Mouse (Mus musculus) hindbrain, embryonic 12.5 days (tissue): ENCODE results near the gene Vamp1. TPM values are rescaled to one million over a fixed set of nuclear protein-coding genes. Genes with fewer than 3 reads are reported as not detected.

Experiments
- ATAC-seq: fragments of 200-750 bp; cut with Nextera tagmentation; 2 replicates; pipeline ENCODE4 v1.8.0; 2017; ENCODE audit warnings: moderate TSS enrichment; ENCODE audit not compliant: low FRiP score
- H3K27ac ChIP-seq: fragments of 300-500 bp; sonication (generic); 2 replicates; pipeline ENCODE4 v1.5.1; 2016; ENCODE audit warnings: mild to moderate bottlenecking
- H3K27me3 ChIP-seq: fragments of 300-500 bp; sonication (generic); 2 replicates; pipeline ENCODE4 v1.6.1; 2016; ENCODE audit warnings: mild to moderate bottlenecking
- H3K36me3 ChIP-seq: fragments of 300-500 bp; sonication (generic); 2 replicates; pipeline ENCODE4 v1.6.1; 2016; ENCODE audit warnings: mild to moderate bottlenecking
- H3K4me1 ChIP-seq: fragments of 300-500 bp; sonication (generic); 2 replicates; pipeline ENCODE4 v1.6.1; 2016
- H3K4me2 ChIP-seq: fragments of 300-500 bp; sonication (generic); replicated peaks from 2 replicates; pipeline ENCODE4 v1.6.1; 2016; ENCODE audit warnings: mild to moderate bottlenecking
- H3K4me3 ChIP-seq: fragments of 300-500 bp; sonication (generic); 2 replicates; pipeline ENCODE4 v1.5.1; 2016; ENCODE audit warnings: mild to moderate bottlenecking
- H3K9ac ChIP-seq: fragments of 300-500 bp; sonication (generic); 2 replicates; pipeline ENCODE4 v1.6.1; 2016; ENCODE audit warnings: mild to moderate bottlenecking, moderate library complexity
- H3K9me3 ChIP-seq: fragments of 300-500 bp; sonication (generic); replicated peaks from 2 replicates; pipeline ENCODE4 v1.6.1; 2016; ENCODE audit warnings: mild to moderate bottlenecking
- WGBS: fragments of 180-500 bp; shearing (Covaris S2); methylation state at CpG from one replicate; pipeline ENCODE4 v1.1.7; 2016; 5-methylcytosine and 5-hydroxymethylcytosine counted together
- polyA plus RNA-seq: library from polyadenylated mRNA; unstranded; fragments of >200 nt; fragmentation: Nextera tagmentation; extraction: Ambion mirVana; gene quantifications from 2 replicates; pipeline ENCODE4 v1.2.1, GENCODE M21; 2016

The Vamp1 gene
- polyA plus RNA-seq, 1 experiment from 2014 or later = 6.0 TPM

GRCm38 (mm10) chr6:125236341-125236740 lies 21.0 kb downstream of the Vamp1 start:
- WGBS = 50% methylated on average over 6 of the region's 6 CpGs
- no peak for ATAC-seq
- H3K36me3 ChIP-seq = no peaks in the 10 kb centered on the region
- H3K9me3 ChIP-seq = no peaks in the 10 kb centered on the region
- H3K27me3 ChIP-seq = no peaks in the 10 kb centered on the region
- peaks cover 9% of the 10 kb centered on the region for H3K4me1 ChIP-seq
- H3K4me2 ChIP-seq = no peak overlapping the region
- no peak overlapping the region for H3K27ac ChIP-seq
- no peak overlapping the region for H3K4me3 ChIP-seq
- H3K9ac ChIP-seq = no peak overlapping the region

- no peak for ATAC-seq
Observed at GRCm38 (mm10) chr6:125236782-125237181, 21.4 kb downstream of the Vamp1 start, which contains the start of gene Cd27. Gene Cd27 (minus strand): TSS chr6:125237010.

GRCm38 (mm10) chr6:125237421-125237820 lies 22.1 kb downstream of the Vamp1 start:
- WGBS = 84% methylated on average over 4 of the region's 4 CpGs
- Histone ChIP-seq H3K27me3 (no peaks in the 10 kb centered on the region), H3K27ac (no peak overlapping the region), H3K4me3 (no peak overlapping the region), H3K9me3 (no peaks in the 10 kb centered on the region), H3K9ac (no peak overlapping the region), H3K4me1 (no peaks in the 10 kb centered on the region), H3K4me2 (no peak overlapping the region), H3K36me3 (no peaks in the 10 kb centered on the region)
- no peak for ATAC-seq

More at GRCm38 (mm10) chr6:125236782-125237181, 21.4 kb downstream of the Vamp1 start, which contains the start of gene Cd27:
- no peaks in the 10 kb centered on the region for H3K36me3 ChIP-seq
- H3K4me2 ChIP-seq = no peak within 1 kb of the TSS
- H3K9ac ChIP-seq = no peak within 1 kb of the TSS
- no peak within 1 kb of the TSS for H3K4me3 ChIP-seq
- H3K4me1 ChIP-seq = peaks cover 4% of the 10 kb centered on the region
- WGBS = 29% methylated on average over 6 of the region's 6 CpGs
- no peak within 1 kb of the TSS for H3K27ac ChIP-seq
- no peaks in the 10 kb centered on the region for H3K9me3 ChIP-seq
- no peaks in the 10 kb centered on the region for H3K27me3 ChIP-seq

GRCm38 (mm10) chr6:125238396-125238795 lies 23.0 kb downstream of the Vamp1 start:
- no peak overlapping the region for H3K9ac ChIP-seq
- no peak for ATAC-seq
- WGBS = 82% methylated on average over 6 of the region's 6 CpGs

GRCm38 (mm10) chr6:125239547-125239946 lies 24.2 kb downstream of the Vamp1 start:
- Histone ChIP-seq H3K4me3 (no peak overlapping the region), H3K4me2 (no peak overlapping the region), H3K4me1 (no peaks in the 10 kb centered on the region), H3K27me3 (no peaks in the 10 kb centered on the region), H3K36me3 (no peaks in the 10 kb centered on the region), H3K27ac (no peak overlapping the region), H3K9ac (no peak overlapping the region), H3K9me3 (no peaks in the 10 kb centered on the region)
- no peak for ATAC-seq
- WGBS = 93% methylated on average over 5 of the region's 5 CpGs

More at GRCm38 (mm10) chr6:125238396-125238795, 23.0 kb downstream of the Vamp1 start:
- Histone ChIP-seq H3K36me3 (no peaks in the 10 kb centered on the region), H3K4me2 (no peak overlapping the region), H3K9me3 (no peaks in the 10 kb centered on the region), H3K27me3 (no peaks in the 10 kb centered on the region), H3K4me3 (no peak overlapping the region), H3K27ac (no peak overlapping the region), H3K4me1 (no peaks in the 10 kb centered on the region)

GRCm38 (mm10) chr6:125240617-125241016 lies 25.3 kb downstream of the Vamp1 start:
- Histone ChIP-seq H3K4me3 (no peak overlapping the region), H3K9ac (no peak overlapping the region), H3K4me1 (no peaks in the 10 kb centered on the region), H3K27ac (no peak overlapping the region), H3K27me3 (no peaks in the 10 kb centered on the region), H3K4me2 (no peak overlapping the region), H3K9me3 (no peaks in the 10 kb centered on the region), H3K36me3 (no peaks in the 10 kb centered on the region)
- WGBS = 87% methylated on average over 5 of the region's 5 CpGs
- no peak for ATAC-seq

GRCm38 (mm10) chr6:125241566-125241965 lies 26.2 kb downstream of the Vamp1 start:
- WGBS = 88% methylated on average over 8 of the region's 8 CpGs
- Histone ChIP-seq H3K27me3 (no peaks in the 10 kb centered on the region), H3K9ac (no peak overlapping the region), H3K4me3 (no peak overlapping the region), H3K36me3 (no peaks in the 10 kb centered on the region), H3K4me2 (no peak overlapping the region), H3K9me3 (no peaks in the 10 kb centered on the region), H3K27ac (no peak overlapping the region), H3K4me1 (no peaks in the 10 kb centered on the region)
- no peak for ATAC-seq

GRCm38 (mm10) chr6:125244551-125244950 lies 29.2 kb downstream of the Vamp1 start:
- Histone ChIP-seq H3K9me3 (no peaks in the 10 kb centered on the region), H3K4me1 (no peaks in the 10 kb centered on the region), H3K4me2 (no peak overlapping the region), H3K27me3 (no peaks in the 10 kb centered on the region), H3K27ac (no peak overlapping the region), H3K9ac (no peak overlapping the region), H3K4me3 (no peak overlapping the region), H3K36me3 (no peaks in the 10 kb centered on the region)
- ATAC-seq = no peak
- 30% methylated on average over 1 of the region's 1 CpGs for WGBS

GRCm38 (mm10) chr6:125252285-125252684 lies 36.9 kb downstream of the Vamp1 start:
- H3K4me1 ChIP-seq = no peaks in the 10 kb centered on the region
- no peak overlapping the region for H3K4me2 ChIP-seq
- WGBS = 88% methylated on average over 3 of the region's 3 CpGs
- H3K9me3 ChIP-seq = no peaks in the 10 kb centered on the region
- H3K27ac ChIP-seq = no peak overlapping the region
- no peak for ATAC-seq
- no peaks in the 10 kb centered on the region for H3K36me3 ChIP-seq
- no peaks in the 10 kb centered on the region for H3K27me3 ChIP-seq
- H3K9ac ChIP-seq = no peak overlapping the region
- H3K4me3 ChIP-seq = no peak overlapping the region

GRCm38 (mm10) chr6:125252711-125253110 lies 37.4 kb downstream of the Vamp1 start:
- H3K36me3 ChIP-seq = no peaks in the 10 kb centered on the region
- ATAC-seq = no peak
- 93% methylated on average over 8 of the region's 8 CpGs for WGBS
- no peak overlapping the region for H3K4me3 ChIP-seq
- H3K27ac ChIP-seq = no peak overlapping the region
- no peaks in the 10 kb centered on the region for H3K9me3 ChIP-seq
- no peak overlapping the region for H3K4me2 ChIP-seq
- H3K9ac ChIP-seq = no peak overlapping the region
- no peaks in the 10 kb centered on the region for H3K4me1 ChIP-seq
- no peaks in the 10 kb centered on the region for H3K27me3 ChIP-seq

GRCm38 (mm10) chr6:125253863-125254715 lies 38.7 kb downstream of the Vamp1 start:
- Histone ChIP-seq H3K4me1 (no peaks in the 10 kb centered on the region), H3K36me3 (no peaks in the 10 kb centered on the region), H3K27ac (no peak overlapping the region), H3K4me2 (no peak overlapping the region), H3K27me3 (no peaks in the 10 kb centered on the region), H3K4me3 (no peak overlapping the region), H3K9ac (no peak overlapping the region), H3K9me3 (no peaks in the 10 kb centered on the region)
- ATAC-seq = no peak
- WGBS = 82% methylated on average over 14 of the region's 14 CpGs

GRCm38 (mm10) chr6:125255516-125256044 lies 40.2 kb downstream of the Vamp1 start:
- Histone ChIP-seq H3K4me3 (no peak overlapping the region), H3K4me1 (no peaks in the 10 kb centered on the region), H3K9ac (no peak overlapping the region), H3K36me3 (no peaks in the 10 kb centered on the region), H3K9me3 (no peaks in the 10 kb centered on the region), H3K27ac (no peak overlapping the region), H3K27me3 (no peaks in the 10 kb centered on the region), H3K4me2 (no peak overlapping the region)
- ATAC-seq = no peak
- WGBS = 83% methylated on average over 7 of the region's 7 CpGs
